Comparison of ENCODE assay signal across 21 mouse cellular contexts in the genomic region with DNA sequence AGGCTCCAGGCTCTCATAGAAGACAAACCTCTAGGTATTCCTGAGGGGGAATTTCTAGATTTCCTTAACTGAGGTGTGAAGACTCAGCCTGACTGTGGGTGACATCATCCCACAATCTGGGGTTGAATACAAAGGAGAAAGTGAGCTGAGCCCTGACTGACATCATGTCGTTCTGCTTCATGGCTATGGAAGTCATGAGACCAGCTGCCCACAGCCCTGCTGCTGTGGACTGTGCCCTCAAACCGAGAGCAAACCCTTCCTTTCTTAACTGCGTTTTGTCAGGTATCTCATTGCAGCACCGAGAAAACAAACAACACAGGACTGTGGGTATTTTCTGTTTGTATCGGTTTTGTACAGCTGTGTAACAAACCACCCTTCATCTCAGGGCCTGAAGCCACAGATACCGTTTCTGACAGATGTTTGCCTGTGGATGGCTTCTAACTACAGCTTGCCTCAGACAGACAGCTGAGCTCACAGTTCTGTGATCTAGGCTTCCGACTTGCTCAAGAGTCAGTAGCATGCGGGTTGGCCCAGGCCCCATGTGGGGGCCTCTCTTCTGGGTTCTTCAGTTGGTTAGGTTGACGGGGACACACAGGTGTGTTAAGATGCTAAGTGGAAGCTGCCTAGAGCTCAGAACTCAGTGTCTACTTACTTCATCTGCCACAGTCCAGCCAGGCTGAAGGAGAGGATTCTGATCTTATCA.
DNase-seq lines count a peak whose midpoint lies in the region; ATAC-seq and TF ChIP-seq lines count a peak whose summit lies in the region.
"Had no signal": no experiment of that assay in that cellular context is flagged by ENCODE, and none has a peak within 500 bp of the region (broad histone marks: within the 10 kb centered on the region; RNA-seq: fewer than 3 reads in every experiment).

No protein-coding gene starts in this region.

- H3K4me3 ChIP-seq in hindbrain, embryonic 10.5 days = no peak overlapping the region
- no peak overlapping the region for H3K4me3 ChIP-seq in hindbrain, postnatal 0 days (ENCODE audit: low read length)
- H3K4me3 ChIP-seq: embryonic facial prominence, embryonic 15.5 days; erythroblast, embryonic 14.5 days; forebrain, embryonic 10.5 days; heart, embryonic 10.5 days; hindbrain, embryonic 15.5 days had no signal

- H3K4me2 ChIP-seq in hindbrain, postnatal 0 days (ENCODE audit: low read depth, low read length) = no peak overlapping the region
- H3K4me2 ChIP-seq: embryonic facial prominence, embryonic 15.5 days; hindbrain, embryonic 15.5 days had no signal

- no peak for DNase-seq in hindbrain, embryonic 10.5 days (ENCODE audit: low spot score)
- no peak for DNase-seq in hindbrain, postnatal 0 days (ENCODE audit: low spot score)
- peak; percentile 41 to 47 for DNase-seq in B cell, adult 2 months
- peak; percentile 17 to 51 for DNase-seq in thymus, postnatal 10 days (ENCODE audit: low spot score in 2 of 2)
- no peak for DNase-seq in frontal cortex, postnatal 10 days (ENCODE audit: low spot score in 2 of 2)
- DNase-seq in kidney, postnatal 36 days = no peak
- no peak for DNase-seq in spleen, adult 18-20 months
- DNase-seq: adrenal gland, adult 8-10 months; adrenal gland, postnatal 36 days; cerebellum, adult 8-10 months; cerebellum, postnatal 14 days; embryo, embryonic 11 days; heart, adult 18-20 months; heart, postnatal 14 days had no signal

- H3K27me3 ChIP-seq in hindbrain, embryonic 10.5 days (ENCODE audit: insufficient read depth, poor library complexity, severe bottlenecking) = peaks cover 5% of the 10 kb centered on the region; the same call in 1 of the 2 replicates
- H3K27me3 ChIP-seq in hindbrain, postnatal 0 days (ENCODE audit: insufficient read depth, low read length) = no peaks in the 10 kb centered on the region
- H3K27me3 ChIP-seq: embryonic facial prominence, embryonic 15.5 days; hindbrain, embryonic 15.5 days had no signal

- H3K9me3 ChIP-seq in hindbrain, embryonic 10.5 days = no peaks in the 10 kb centered on the region
- H3K9me3 ChIP-seq in hindbrain, postnatal 0 days (ENCODE audit: low read length) = no peaks in the 10 kb centered on the region
- H3K9me3 ChIP-seq: embryonic facial prominence, embryonic 15.5 days; forebrain, embryonic 10.5 days; G1E; heart, embryonic 10.5 days; hindbrain, embryonic 15.5 days had no signal

- 0 out of 2 replicates have a peak overlapping the region, but pooled peaks have one; percentile 4 for H3K27ac ChIP-seq in hindbrain, embryonic 10.5 days
- H3K27ac ChIP-seq in hindbrain, postnatal 0 days = no peak overlapping the region
- H3K27ac ChIP-seq: embryonic facial prominence, embryonic 15.5 days; forebrain, embryonic 10.5 days; heart, embryonic 10.5 days; hindbrain, embryonic 15.5 days had no signal

- ATAC-seq in hindbrain, postnatal 0 days = no peak
- ATAC-seq: forebrain, embryonic 14.5 days had no signal

- WGBS in hindbrain, embryonic 10.5 days = 87% methylated on average over 9 of the region's 9 CpGs
- WGBS in hindbrain, postnatal 0 days = 84% methylated on average over 9 of the region's 9 CpGs

- H3K9ac ChIP-seq in hindbrain, postnatal 0 days (replicated peaks; ENCODE audit: low read length) = no peak overlapping the region
- H3K9ac ChIP-seq: embryonic facial prominence, embryonic 15.5 days; hindbrain, embryonic 15.5 days had no signal

- no peak for TF ChIP-seq CTCF in hindbrain, postnatal 0 days (IDR thresholded peaks at IDR 0.05; ENCODE audit: low read depth)

- peaks cover 7% of the 10 kb centered on the region for H3K4me1 ChIP-seq in hindbrain, embryonic 10.5 days (replicated peaks)
- 0 out of 2 replicates have a peak, but pooled peaks cover 5% of the 10 kb centered on the region for H3K4me1 ChIP-seq in hindbrain, postnatal 0 days (ENCODE audit: insufficient read depth, low read length)
- H3K4me1 ChIP-seq: embryonic facial prominence, embryonic 15.5 days; forebrain, embryonic 10.5 days; heart, embryonic 10.5 days had no signal

- no peaks in the 10 kb centered on the region for H3K36me3 ChIP-seq in hindbrain, embryonic 10.5 days
- no peaks in the 10 kb centered on the region for H3K36me3 ChIP-seq in hindbrain, postnatal 0 days (ENCODE audit: insufficient read depth, low read length)
- H3K36me3 ChIP-seq: embryonic facial prominence, embryonic 15.5 days; forebrain, embryonic 10.5 days; G1E; heart, embryonic 10.5 days; hindbrain, embryonic 15.5 days had no signal

Comparison
In these comparisons a context has a peak if more than half of its experiments do, and no peak if none do; other contexts are left out.
1. DNase-seq: peak in B cell, adult 2 months (2 of 2) and thymus, postnatal 10 days (2 of 2); none in hindbrain, embryonic 10.5 days (single experiment), hindbrain, postnatal 0 days (single experiment), frontal cortex, postnatal 10 days (0 of 2), kidney, postnatal 36 days (0 of 2) and spleen, adult 18-20 months (0 of 2).